Mouse (Mus musculus): ENCODE results near the gene Hoxb2.

Gene Hoxb2

GRCm38 (mm10) chr11:96399923-96400322 lies 49.6 kb downstream of the Hoxb2 start:
- peak; percentile 26 to 67 for DNase-seq (ENCODE audit: low spot score in 2 of 2)

Measured in urinary bladder, postnatal 36 days (tissue).